Mouse (Mus musculus) liver, embryonic 11.5 days (tissue): Measurements from ENCODE around the gene Catsper2. TPM values are rescaled to one million over a fixed set of nuclear protein-coding genes. Genes with fewer than 3 reads are reported as not detected.

ENCODE experiments used
- ATAC-seq: fragments of 200-750 bp; cut with Nextera tagmentation; replicated peaks from 2 replicates; pipeline ENCODE4 v1.8.0; 2017; ENCODE audit warnings: moderate number of reproducible peaks, mild to moderate bottlenecking, moderate TSS enrichment, moderate library complexity; ENCODE audit not compliant: low FRiP score
- DNase-seq: peaks from one replicate; pipeline ENCODE4 v3.0.0-alpha.2; 2017; ENCODE audit warnings: low spot score
- H3K27ac ChIP-seq: fragments of 300-500 bp; sonication (generic); 2 replicates; pipeline ENCODE4 v1.5.1; 2014; ENCODE audit warnings: mild to moderate bottlenecking, low read depth, low read length, control low read depth
- H3K27me3 ChIP-seq: fragments of 300-500 bp; sonication (generic); replicated peaks from 2 replicates; pipeline ENCODE4 v1.6.1; 2014; ENCODE audit warnings: low read length, mixed read lengths; ENCODE audit not compliant: control insufficient read depth, insufficient read depth
- H3K36me3 ChIP-seq: fragments of 300-500 bp; sonication (generic); 2 replicates; pipeline ENCODE4 v1.6.1; 2014; ENCODE audit warnings: mild to moderate bottlenecking, low read length, moderate library complexity, mixed read lengths; ENCODE audit not compliant: control insufficient read depth, insufficient read depth
- H3K4me1 ChIP-seq: fragments of 300-500 bp; sonication (generic); replicated peaks from 2 replicates; pipeline ENCODE4 v1.6.1; 2014; ENCODE audit warnings: low read length, mixed read lengths; ENCODE audit not compliant: control insufficient read depth, insufficient read depth
- H3K4me2 ChIP-seq: fragments of 300-500 bp; sonication (generic); 2 replicates; pipeline ENCODE4 v1.6.1; 2014; ENCODE audit warnings: mild to moderate bottlenecking, control low read depth, moderate library complexity
- H3K4me3 ChIP-seq: fragments of 300-500 bp; sonication (generic); 2 replicates; pipeline ENCODE4 v1.5.1; 2014; ENCODE audit warnings: low read depth, low read length, control low read depth
- H3K9ac ChIP-seq: fragments of 300-500 bp; sonication (generic); 2 replicates; pipeline ENCODE4 v1.6.1; 2014; ENCODE audit warnings: low read depth, low read length, control low read depth
- H3K9me3 ChIP-seq: fragments of 300-500 bp; sonication (generic); 2 replicates; pipeline ENCODE4 v1.6.1; 2016; ENCODE audit warnings: low read length, inconsistent platforms, mixed read lengths; ENCODE audit not compliant: control insufficient read depth
- WGBS: fragments of 180-500 bp; shearing (Covaris S2); extraction: QIAGEN DNeasy Blood & Tissue Kit; methylation state at CpG from one replicate; pipeline ENCODE4 v1.1.7; 2014; 5-methylcytosine and 5-hydroxymethylcytosine counted together
- polyA plus RNA-seq: library from polyadenylated mRNA; unstranded; fragments of >200 nt; fragmentation: Nextera tagmentation; extraction: Ambion mirVana; gene quantifications from 2 replicates; pipeline ENCODE4 v1.2.1, GENCODE M21; 2014

Catsper2 gene
- polyA plus RNA-seq, 1 experiment from 2014 or later = 1.7 TPM

DNA sequence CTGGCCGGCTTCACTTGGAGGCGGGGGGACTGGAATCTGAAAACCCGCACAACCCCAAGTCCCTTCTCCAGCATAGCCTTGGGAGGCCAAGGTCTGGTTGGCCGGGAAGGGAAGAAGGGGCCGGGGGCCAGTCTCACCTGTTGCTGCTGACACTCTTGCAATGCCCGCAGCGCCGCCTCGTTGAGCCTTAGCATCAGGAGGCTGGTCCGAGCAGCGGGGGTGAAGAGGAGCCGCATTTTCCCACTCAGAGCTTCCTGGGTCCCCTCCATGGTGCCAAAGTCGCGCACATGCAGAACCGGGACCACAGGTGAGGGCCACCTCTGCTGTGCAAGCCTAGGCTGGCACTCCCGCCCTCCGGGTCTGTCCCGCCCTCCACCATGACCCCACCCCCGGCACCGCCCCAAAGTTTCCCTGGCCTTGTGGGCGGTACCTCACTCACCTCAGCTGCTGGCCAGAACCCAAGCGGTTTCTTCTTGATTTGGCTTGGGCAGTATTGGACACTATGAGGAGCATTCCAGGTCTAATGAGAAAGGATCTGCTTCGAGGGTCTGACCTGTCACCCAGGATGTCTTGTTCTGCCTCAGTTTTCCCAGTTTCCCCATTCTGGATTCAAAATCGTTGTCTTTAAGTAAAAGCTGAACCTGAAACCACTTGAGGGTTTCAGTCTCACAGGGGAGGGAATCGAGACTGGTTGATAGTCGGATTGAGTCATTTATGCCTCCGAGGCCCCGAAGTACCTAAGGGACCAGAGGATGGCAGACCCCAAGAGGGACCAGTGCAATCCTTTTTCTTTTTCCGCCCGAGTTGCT lies 28.9 kb upstream of the Catsper2 start:
- DNase-seq (peak; percentile 83), ATAC-seq (peak; percentile 90)
- Histone ChIP-seq H3K27me3 (0 out of 2 replicates have a peak, but pooled peaks cover 7% of the 10 kb centered on the region), H3K9me3 (no peaks in the 10 kb centered on the region), H3K27ac (no peak overlapping the region), H3K4me1 (peaks cover 12% of the 10 kb centered on the region; the same call in 1 of the 2 replicates), H3K4me3 (peak overlapping the region; percentile 53), H3K36me3 (peaks cover 4% of the 10 kb centered on the region), H3K9ac (peak overlapping the region; percentile 31), H3K4me2 (peak overlapping the region; percentile 90)
- 2% methylated on average over 30 of the region's 30 CpGs for WGBS

GRCm38 (mm10) chr2:121441800-121442199 lies 28.2 kb upstream of the Catsper2 start:
- H3K9me3 ChIP-seq = no peaks in the 10 kb centered on the region
- H3K27me3 ChIP-seq = 0 out of 2 replicates have a peak, but pooled peaks cover 7% of the 10 kb centered on the region
- H3K4me2 ChIP-seq = peak overlapping the region; percentile 90
- H3K36me3 ChIP-seq = peaks cover 8% of the 10 kb centered on the region
- H3K4me3 ChIP-seq = peak overlapping the region; percentile 53
- ATAC-seq (no peak), DNase-seq (no peak)
- WGBS = 13% methylated on average over 11 of the region's 11 CpGs
- H3K27ac ChIP-seq = no peak overlapping the region
- peaks cover 12% of the 10 kb centered on the region; the same call in 1 of the 2 replicates for H3K4me1 ChIP-seq
- H3K9ac ChIP-seq = peak overlapping the region; percentile 31; the same call in 1 of the 2 replicates

DNA sequence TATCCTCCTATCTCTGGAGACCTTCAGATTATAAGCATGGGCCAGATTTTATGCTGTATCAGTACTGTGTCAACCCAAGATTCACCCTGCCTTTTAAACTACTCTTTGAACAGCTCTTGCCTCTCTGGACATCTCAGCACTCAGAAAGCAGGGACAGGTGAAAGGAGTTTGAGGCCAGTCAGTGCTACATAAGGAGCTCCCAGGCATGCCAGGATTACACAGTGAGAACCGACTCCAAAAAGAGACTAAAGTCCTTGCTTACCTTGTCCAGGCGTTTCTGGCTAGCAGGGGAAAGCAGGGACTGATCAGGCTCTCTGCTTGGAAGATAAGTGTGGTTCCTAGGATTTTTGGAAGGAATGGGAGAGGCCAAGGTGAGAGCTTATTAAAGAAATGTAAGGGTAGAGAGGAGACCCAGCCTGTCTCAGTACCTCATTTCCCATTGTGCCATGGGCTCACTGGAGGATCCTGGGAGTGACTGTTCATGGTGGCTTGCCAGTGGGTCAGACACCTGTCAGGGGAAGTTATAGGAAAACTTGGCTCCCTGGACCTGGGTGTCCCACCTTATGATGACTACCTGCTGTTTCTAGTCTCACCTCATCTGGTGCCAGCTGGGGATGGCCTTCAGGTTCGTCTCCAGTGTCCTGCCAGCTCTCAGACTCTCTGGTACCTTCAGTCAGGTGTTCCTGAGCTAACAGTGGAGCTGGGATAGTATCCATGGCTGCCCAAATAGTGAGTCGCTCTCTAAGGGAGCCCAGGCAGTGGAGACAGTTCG lies 27.4 kb upstream of the Catsper2 start:
- H3K4me2 ChIP-seq = no peak overlapping the region
- 53% methylated on average over 5 of the region's 5 CpGs for WGBS
- no peak for ATAC-seq

GRCm38 (mm10) chr2:121439746-121440145 lies 26.2 kb upstream of the Catsper2 start:
- ATAC-seq (no peak), DNase-seq (no peak)
- Histone ChIP-seq H3K27ac (no peak overlapping the region), H3K9me3 (no peaks in the 10 kb centered on the region), H3K9ac (no peak overlapping the region), H3K4me3 (no peak overlapping the region), H3K27me3 (0 out of 2 replicates have a peak, but pooled peaks cover 7% of the 10 kb centered on the region), H3K4me2 (no peak overlapping the region), H3K36me3 (peaks cover 14% of the 10 kb centered on the region), H3K4me1 (peaks cover 12% of the 10 kb centered on the region; the same call in 1 of the 2 replicates)
- WGBS = 65% methylated on average over 4 of the region's 4 CpGs

More for the DNA sequence above, 27.4 kb upstream of the Catsper2 start:
- H3K27ac ChIP-seq = no peak overlapping the region
- H3K4me1 ChIP-seq = peaks cover 12% of the 10 kb centered on the region; the same call in 1 of the 2 replicates
- no peak overlapping the region for H3K4me3 ChIP-seq
- peaks cover 8% of the 10 kb centered on the region for H3K36me3 ChIP-seq
- no peak overlapping the region for H3K9ac ChIP-seq
- H3K27me3 ChIP-seq = 0 out of 2 replicates have a peak, but pooled peaks cover 7% of the 10 kb centered on the region
- DNase-seq = no peak
- H3K9me3 ChIP-seq = no peaks in the 10 kb centered on the region

DNA sequence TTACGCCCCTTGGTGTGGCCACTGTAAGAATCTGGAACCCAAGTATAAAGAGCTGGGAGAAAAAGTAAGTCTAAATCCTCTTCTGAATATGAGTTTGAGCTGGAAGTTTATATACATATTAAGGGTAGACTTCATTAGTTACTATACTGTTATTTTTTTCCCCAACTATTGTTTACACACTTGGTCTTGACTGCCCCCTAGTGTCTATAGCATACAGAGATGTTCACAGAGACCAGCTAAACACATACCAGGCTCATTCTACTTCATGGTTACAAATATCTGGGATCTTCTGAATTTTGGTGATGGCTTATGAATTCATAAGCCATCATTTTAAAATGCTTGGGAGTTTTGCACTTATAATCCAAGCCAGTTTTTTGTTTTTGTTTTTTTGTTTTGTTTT lies 21.3 kb upstream of the Catsper2 start:
- Histone ChIP-seq H3K4me3 (no peak overlapping the region), H3K27me3 (no peaks in the 10 kb centered on the region), H3K4me2 (no peak overlapping the region), H3K36me3 (peaks cover 40% of the 10 kb centered on the region), H3K27ac (no peak overlapping the region), H3K9ac (no peak overlapping the region), H3K4me1 (no peaks in the 10 kb centered on the region), H3K9me3 (no peaks in the 10 kb centered on the region)
- ATAC-seq (no peak), DNase-seq (no peak)
- 91% methylated on average over 1 of the region's 1 CpGs for WGBS

DNA sequence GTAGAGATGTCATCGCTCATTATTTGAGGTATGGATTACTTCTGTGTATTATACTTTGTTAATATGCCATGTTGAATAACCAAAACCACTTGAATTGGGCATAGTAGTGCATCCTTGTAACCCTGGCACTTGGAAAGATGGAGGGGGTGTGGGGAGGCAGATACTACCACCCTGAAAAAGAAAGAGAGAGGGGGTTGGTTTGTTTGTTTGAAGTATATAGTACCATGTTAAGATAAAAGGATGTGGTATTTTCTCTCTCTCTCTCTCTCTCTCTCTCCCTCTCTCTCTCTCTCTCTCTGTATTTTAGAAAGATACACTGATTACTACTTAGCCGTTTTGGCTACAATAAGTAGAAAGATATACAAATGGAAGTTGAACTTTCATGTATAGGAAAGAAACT lies 12.3 kb upstream of the Catsper2 start:
- no peaks in the 10 kb centered on the region for H3K27me3 ChIP-seq
- H3K4me2 ChIP-seq = no peak overlapping the region
- no peaks in the 10 kb centered on the region for H3K9me3 ChIP-seq
- DNase-seq (no peak), ATAC-seq (no peak)
- peaks cover 41% of the 10 kb centered on the region for H3K36me3 ChIP-seq
- H3K4me3 ChIP-seq = no peak overlapping the region
- no peaks in the 10 kb centered on the region for H3K4me1 ChIP-seq
- 96% methylated on average over 2 of the region's 2 CpGs for WGBS
- H3K9ac ChIP-seq = no peak overlapping the region
- no peak overlapping the region for H3K27ac ChIP-seq

DNA sequence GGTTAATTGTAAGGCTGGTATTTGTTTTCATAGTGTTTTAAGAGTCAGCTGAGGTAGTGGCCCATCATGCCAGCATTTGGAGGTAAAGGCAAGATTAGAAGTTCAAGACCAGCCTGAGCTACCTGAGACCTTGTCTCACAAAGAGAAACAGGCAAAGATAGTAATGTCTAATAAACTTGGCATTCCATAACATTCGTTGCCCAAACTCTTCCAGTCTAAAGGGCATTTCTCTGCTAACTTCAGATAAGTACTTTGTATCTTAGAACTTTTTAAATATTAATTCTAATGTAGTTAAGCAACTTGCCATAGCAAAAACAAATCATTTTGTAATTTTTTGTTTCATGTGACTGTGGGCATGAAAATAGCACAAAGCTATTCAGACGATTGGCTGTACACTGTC lies 9.6 kb upstream of the Catsper2 start:
- H3K36me3 ChIP-seq = peaks cover 36% of the 10 kb centered on the region
- no peak for ATAC-seq
- WGBS = 84% methylated on average over 2 of the region's 2 CpGs

DNA sequence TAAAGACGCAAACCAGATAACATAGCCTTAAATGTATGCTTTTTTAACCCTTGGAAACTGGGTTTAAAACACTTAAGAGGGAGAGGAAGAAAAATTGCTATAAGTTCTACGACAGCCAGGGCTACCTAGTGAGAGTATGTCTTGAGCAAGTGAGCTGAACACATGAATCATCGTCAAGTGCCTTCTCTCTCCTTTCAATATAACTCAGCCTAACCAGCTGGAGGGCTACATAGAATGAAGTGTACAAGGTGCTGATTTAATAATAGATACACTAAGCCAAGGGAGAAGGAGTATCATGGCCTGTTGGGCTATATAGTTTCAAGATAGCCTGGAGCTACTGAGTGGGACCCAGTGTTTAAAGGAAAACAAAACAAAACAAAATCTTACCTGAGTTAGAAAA lies 4.9 kb upstream of the Catsper2 start:
- Histone ChIP-seq H3K27ac (no peak overlapping the region), H3K4me2 (no peak overlapping the region), H3K27me3 (no peaks in the 10 kb centered on the region), H3K9me3 (no peaks in the 10 kb centered on the region), H3K4me1 (peaks cover 13% of the 10 kb centered on the region), H3K9ac (no peak overlapping the region), H3K36me3 (peaks cover 33% of the 10 kb centered on the region), H3K4me3 (no peak overlapping the region)
- DNase-seq (no peak), ATAC-seq (no peak)
- 91% methylated on average over 3 of the region's 3 CpGs for WGBS

More for the DNA sequence above, 9.6 kb upstream of the Catsper2 start:
- Histone ChIP-seq H3K27ac (no peak overlapping the region), H3K9me3 (no peaks in the 10 kb centered on the region), H3K27me3 (no peaks in the 10 kb centered on the region), H3K4me1 (no peaks in the 10 kb centered on the region), H3K4me3 (no peak overlapping the region), H3K9ac (no peak overlapping the region), H3K4me2 (no peak overlapping the region)
- DNase-seq = no peak
